Mouse (Mus musculus) MEL (cell line): ENCODE measurements at regions not wholly inside any gene's neighbourhood (a gene's known extent, or its start where the extent isn't known, plus 50 kb on each side); places are given as distances from the start of the nearest gene placed in this dataset.

Experiments used
- DNase-seq: peaks from one replicate; pipeline ENCODE4 v3.0.0; 2011; ENCODE audit warnings: low read depth, low spot score
- H3K27ac ChIP-seq: 2 replicates; pipeline ENCODE4 v1.5.1; 2012; ENCODE audit warnings: low read depth, mild to moderate bottlenecking, control low read depth, low read length, moderate library complexity; ENCODE audit not compliant: control insufficient read depth
- H3K27me3 ChIP-seq, 2 experiments: fragments of 150-350 bp in 1 of 2; sonication (generic) in 1 of 2; 2 replicates each; pipeline ENCODE4 v1.6.1; 2012; ENCODE audit warnings: low read length in 2 of 2, mild to moderate bottlenecking in 2 of 2, improper control_type of control experiment in 1 of 2, moderate library complexity in 1 of 2; ENCODE audit not compliant: insufficient read depth in 2 of 2, control insufficient read depth in 1 of 2
- H3K36me3 ChIP-seq, 2 experiments: 2 replicates each; pipeline ENCODE4 v1.6.1; 2012 to 2014; ENCODE audit warnings: low read length in 2 of 2, improper control_type of control experiment in 1 of 2, inconsistent platforms in 1 of 2, mild to moderate bottlenecking in 1 of 2; ENCODE audit not compliant: insufficient read depth in 2 of 2, control insufficient read depth in 1 of 2
- H3K4me1 ChIP-seq, 2 experiments: fragments of 150-350 bp in 1 of 2; sonication (generic) in 1 of 2; 2 replicates each; pipeline ENCODE4 v1.6.1; 2012; ENCODE audit warnings: low read length in 2 of 2, improper control_type of control experiment in 1 of 2, mild to moderate bottlenecking in 1 of 2; ENCODE audit not compliant: insufficient read depth in 2 of 2, control insufficient read depth in 1 of 2
- H3K4me3 ChIP-seq, 2 experiments: fragments of 150-350 bp in 1 of 2; sonication (generic) in 1 of 2; 2 replicates each; pipeline ENCODE4 v1.5.1; 2012; ENCODE audit warnings: low read depth in 2 of 2, low read length in 2 of 2, mild to moderate bottlenecking in 2 of 2, moderate library complexity in 2 of 2, control low read depth in 1 of 2, improper control_type of control experiment in 1 of 2; ENCODE audit not compliant: control insufficient read depth in 1 of 2, insufficient read depth in 1 of 2
- H3K79me2 ChIP-seq: 2 replicates; pipeline ENCODE4 v1.6.1; 2012; ENCODE audit warnings: mild to moderate bottlenecking, low read length, moderate library complexity; ENCODE audit not compliant: control insufficient read depth, poor library complexity, insufficient read depth
- H3K9ac ChIP-seq: 2 replicates; pipeline ENCODE4 v1.6.1; 2012; ENCODE audit warnings: low read depth, mild to moderate bottlenecking, control low read depth, low read length, moderate library complexity; ENCODE audit not compliant: control insufficient read depth, poor library complexity, severe bottlenecking
- H3K9me3 ChIP-seq: fragments of 150-350 bp; sonication (generic); replicated peaks from 2 replicates; pipeline ENCODE4 v1.6.1; 2012; ENCODE audit warnings: mild to moderate bottlenecking, low read length, improper control_type of control experiment, moderate library complexity; ENCODE audit not compliant: insufficient read depth
- CHD1 ChIP-seq: IDR thresholded peaks from 2 replicates; pipeline ENCODE4 v1.6.1; 2012; ENCODE audit warnings: low read depth, mild to moderate bottlenecking, inconsistent platforms, low read length, improper control_type of control experiment
- CHD2 ChIP-seq: IDR thresholded peaks from 2 replicates; pipeline ENCODE4 v1.6.1; 2011; ENCODE audit warnings: low read length, improper control_type of control experiment
- GABPA ChIP-seq: IDR thresholded peaks from 2 replicates; pipeline ENCODE4 v1.6.1; 2012; ENCODE audit warnings: low read depth, mild to moderate bottlenecking, inconsistent platforms, low read length, improper control_type of control experiment, moderate library complexity
- HCFC1 ChIP-seq: IDR thresholded peaks from 2 replicates; pipeline ENCODE4 v1.6.1; 2012; ENCODE audit warnings: low read depth, mild to moderate bottlenecking, inconsistent platforms, low read length, improper control_type of control experiment, moderate library complexity
- MAFK ChIP-seq: IDR thresholded peaks from 2 replicates; pipeline ENCODE4 v1.6.1; 2011; ENCODE audit warnings: low read depth, mild to moderate bottlenecking, low read length, improper control_type of control experiment, borderline replicate concordance
- MYB ChIP-seq: IDR thresholded peaks from 2 replicates; pipeline ENCODE4 v1.6.1; 2011; ENCODE audit warnings: mild to moderate bottlenecking, low read depth, low read length, improper control_type of control experiment
- MYC ChIP-seq: IDR thresholded peaks from 2 replicates; pipeline ENCODE4 v1.6.1; 2011; ENCODE audit warnings: low read depth, mild to moderate bottlenecking, low read length, improper control_type of control experiment, moderate library complexity
- NELFE ChIP-seq: IDR thresholded peaks from 2 replicates; pipeline ENCODE4 v1.6.1; 2011; ENCODE audit warnings: low read depth, low read length, improper control_type of control experiment
- POLR2A ChIP-seq, 2 experiments: IDR thresholded peaks; 2 replicates each; pipeline ENCODE4 v1.6.1; 2011 to 2012; ENCODE audit warnings: low read length in 2 of 2, mild to moderate bottlenecking in 2 of 2, control low read depth in 1 of 2, improper control_type of control experiment in 1 of 2, low read depth in 1 of 2, moderate library complexity in 1 of 2; ENCODE audit not compliant: control insufficient read depth in 1 of 2, insufficient read depth in 1 of 2, poor library complexity in 1 of 2
- POLR2AphosphoS2 ChIP-seq: IDR thresholded peaks from 2 replicates; pipeline ENCODE4 v1.6.1; 2011; ENCODE audit warnings: low read length, improper control_type of control experiment
- POLR2AphosphoS5 ChIP-seq: IDR thresholded peaks from 2 replicates; pipeline ENCODE4 v1.6.1; 2012; ENCODE audit warnings: low read depth, borderline replicate concordance, mild to moderate bottlenecking, inconsistent platforms, low read length, moderate library complexity, mixed read lengths
- RCOR1 ChIP-seq: IDR thresholded peaks from 2 replicates; pipeline ENCODE4 v1.6.1; 2012; ENCODE audit warnings: low read depth, mild to moderate bottlenecking, inconsistent platforms, low read length, improper control_type of control experiment
- SMC3 ChIP-seq: IDR thresholded peaks from 2 replicates; pipeline ENCODE4 v1.6.1; 2011; ENCODE audit warnings: low read depth, low read length, improper control_type of control experiment
- TAL1 ChIP-seq: IDR thresholded peaks from 2 replicates; pipeline ENCODE4 v1.6.1; 2012; ENCODE audit warnings: mild to moderate bottlenecking, inconsistent platforms, low read length, moderate library complexity, mixed read lengths
- TCF12 ChIP-seq: IDR thresholded peaks from 2 replicates; pipeline ENCODE4 v1.6.1; 2014; ENCODE audit warnings: low read depth, mild to moderate bottlenecking, inconsistent platforms, low read length, improper control_type of control experiment, moderate library complexity
- UBTF ChIP-seq: IDR thresholded peaks from 2 replicates; pipeline ENCODE4 v1.6.1; 2012; ENCODE audit warnings: low read depth, mild to moderate bottlenecking, inconsistent platforms, low read length, improper control_type of control experiment, moderate library complexity, borderline replicate concordance; ENCODE audit not compliant: insufficient read depth
- USF1 ChIP-seq: IDR thresholded peaks from 2 replicates; pipeline ENCODE4 v1.6.1; 2014; ENCODE audit warnings: low read depth, mild to moderate bottlenecking, inconsistent platforms, low read length, improper control_type of control experiment, moderate library complexity
- USF2 ChIP-seq, 2 experiments: IDR thresholded peaks; 2 replicates each; pipeline ENCODE4 v1.6.1; 2011 to 2012; ENCODE audit warnings: improper control_type of control experiment in 2 of 2, low read length in 2 of 2, borderline replicate concordance in 1 of 2, inconsistent platforms in 1 of 2, low read depth in 1 of 2, mild to moderate bottlenecking in 1 of 2; ENCODE audit not compliant: insufficient read depth in 1 of 2
- ZKSCAN1 ChIP-seq: IDR thresholded peaks from 2 replicates; pipeline ENCODE4 v1.6.1; 2012; ENCODE audit warnings: low read depth, mild to moderate bottlenecking, inconsistent platforms, low read length, improper control_type of control experiment, moderate library complexity
- ZMIZ1 ChIP-seq: IDR thresholded peaks from 2 replicates; pipeline ENCODE4 v1.6.1; 2012; ENCODE audit warnings: low read depth, mild to moderate bottlenecking, inconsistent platforms, low read length, improper control_type of control experiment, moderate library complexity

- H3K79me2 ChIP-seq, result no peaks in the 10 kb centered on the region
- H3K9me3 ChIP-seq, result no peaks in the 10 kb centered on the region
- TF ChIP-seq GABPA, result no peak
- TF ChIP-seq POLR2AphosphoS2, result no peak
- TF ChIP-seq CHD2, result no peak
- no peak for TF ChIP-seq POLR2AphosphoS5
- DNase-seq, result no peak
- no peak overlapping the region for H3K27ac ChIP-seq
- H3K36me3 ChIP-seq, result no peaks in the 10 kb centered on the region
- H3K4me1 ChIP-seq, result no peaks in the 10 kb centered on the region
- no peaks in the 10 kb centered on the region for H3K27me3 ChIP-seq
- H3K4me3 ChIP-seq, result no peak overlapping the region
- no peak overlapping the region for H3K9ac ChIP-seq
Measured at GRCm38 (mm10) chr9:33800763-33801162, 684.9 kb upstream of the Kirrel3 start.

DNA sequence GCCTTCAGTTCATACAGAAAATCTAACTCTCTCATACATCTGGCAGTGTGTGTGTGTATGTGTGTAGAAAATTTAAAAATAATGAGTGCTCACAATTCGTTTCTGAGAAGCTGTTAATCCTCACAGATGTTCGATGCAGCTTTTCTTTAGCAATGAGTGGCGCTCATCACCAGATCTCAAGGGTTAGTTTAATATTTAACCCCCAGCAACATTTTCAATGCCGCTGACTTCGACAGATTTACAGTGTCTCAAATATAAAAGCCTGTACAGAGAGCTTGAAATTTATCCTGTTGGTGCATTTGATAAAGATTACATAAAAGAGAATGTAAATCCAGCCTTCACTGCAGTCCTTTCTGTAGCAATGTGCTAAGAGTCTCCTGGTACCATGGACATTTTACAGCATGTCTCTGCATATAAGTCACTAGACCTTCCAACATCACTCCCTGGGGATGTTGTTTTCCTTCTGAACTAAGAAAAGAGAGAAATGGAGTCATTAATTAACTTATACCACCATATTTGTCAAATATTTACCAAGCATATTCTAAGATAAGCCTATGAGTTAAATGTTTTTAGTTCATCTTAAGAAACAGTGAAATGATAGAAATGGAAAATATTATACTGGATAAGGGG lies 670.8 kb upstream of the Kirrel3 start:
- Histone ChIP-seq H3K4me3 (no peak overlapping the region), H3K79me2 (no peaks in the 10 kb centered on the region), H3K4me1 (no peaks in the 10 kb centered on the region), H3K27ac (no peak overlapping the region), H3K27me3 (no peaks in the 10 kb centered on the region), H3K9ac (no peak overlapping the region), H3K9me3 (no peaks in the 10 kb centered on the region), H3K36me3 (no peaks in the 10 kb centered on the region)
- no peak for DNase-seq
- TF ChIP-seq POLR2A (IDR thresholded peaks at IDR 0.05; ENCODE audit: control insufficient read depth in 1 of 2, insufficient read depth in 1 of 2, low read depth in 1 of 2, low read length in 2 of 2, poor library complexity in 1 of 2) (no peak), GABPA (no peak), MYB (no peak), CHD2 (no peak), NELFE (no peak), HCFC1 (no peak), SMC3 (no peak), USF2 (IDR thresholded peaks at IDR 0.05; ENCODE audit: borderline replicate concordance in 1 of 2, insufficient read depth in 1 of 2, low read depth in 1 of 2, low read length in 2 of 2) (no peak), MAFK (no peak), RCOR1 (no peak), POLR2AphosphoS2 (no peak), USF1 (no peak), CHD1 (no peak), MYC (no peak), UBTF (no peak), TCF12 (no peak), ZKSCAN1 (no peak), ZMIZ1 (no peak), TAL1 (no peak)
